Mouse (Mus musculus): ENCODE results near the gene Hist1h4f.

DNA sequence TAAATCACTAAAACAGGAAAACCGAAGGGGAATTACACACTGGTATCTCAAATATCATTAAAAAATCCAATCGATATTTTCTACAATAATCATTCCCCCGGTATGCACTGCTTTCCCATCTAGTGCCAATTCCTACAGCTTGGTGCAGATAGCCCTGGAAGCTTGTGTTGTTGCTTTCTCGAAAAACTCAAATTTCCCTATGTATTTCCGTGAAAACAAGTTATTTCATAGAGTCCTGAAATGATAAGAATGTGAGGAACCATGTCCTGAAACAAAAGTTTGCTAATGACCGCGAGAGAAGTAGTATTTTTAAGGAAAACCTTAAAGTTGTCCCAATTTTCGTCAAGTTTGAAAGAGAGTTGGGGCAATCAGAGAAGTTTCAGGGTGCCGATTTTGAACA is 2.9 kb upstream of the Hist1h4f start:
- TF ChIP-seq CTCF (conservative IDR thresholded peaks at IDR 0.05; ENCODE audit: insufficient read depth, insufficient read length, low read depth, low read length), result no peak
- TF ChIP-seq POLR2A (IDR thresholded peaks at IDR 0.05; ENCODE audit: low read depth, low read length), result no peak

All from kidney, adult 2 months (tissue).